Mouse (Mus musculus): ENCODE measurements around the gene Farp1. TPM values are rescaled to one million over a fixed set of nuclear protein-coding genes. Genes with fewer than 3 reads are reported as not detected.

Gene Farp1
- polyA plus RNA-seq, 1 experiment from 2014 or later = 33.8 TPM

DNA sequence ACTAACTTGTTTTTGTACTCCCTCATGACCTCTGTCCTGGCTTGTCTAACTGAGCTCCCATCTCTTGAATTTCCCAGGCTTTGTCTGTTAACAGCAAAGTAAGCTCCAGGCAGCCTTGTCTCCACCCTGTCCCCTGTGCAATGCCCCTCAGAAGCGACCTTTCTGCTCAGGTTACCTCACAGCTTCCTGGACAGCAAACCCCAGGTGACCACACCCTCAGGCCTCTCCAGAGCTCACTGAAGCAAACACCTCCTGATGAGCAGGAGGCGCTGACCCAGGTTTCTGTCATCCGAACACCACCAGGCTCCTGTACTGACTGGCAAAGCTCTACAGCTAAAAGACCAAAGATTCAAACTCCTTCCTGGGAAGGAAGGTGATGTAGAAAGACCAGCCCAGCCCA, 274.9 kb downstream of the Farp1 start:
- Histone ChIP-seq H3K4me3 (ENCODE audit: low read depth, low read length) (no peak overlapping the region), H3K9ac (ENCODE audit: low read length) (no peak overlapping the region), H3K27me3 (ENCODE audit: control insufficient read depth, insufficient read depth, low read length) (no peaks in the 10 kb centered on the region), H3K27ac (ENCODE audit: low read depth, low read length) (no peak overlapping the region), H3K4me2 (ENCODE audit: low read depth, low read length, severe bottlenecking) (no peak overlapping the region), H3K4me1 (replicated peaks; ENCODE audit: control insufficient read depth, insufficient read depth, low read length) (no peaks in the 10 kb centered on the region; the same call in 1 of the 2 replicates), H3K9me3 (ENCODE audit: control insufficient read depth, low read length) (no peaks in the 10 kb centered on the region), H3K36me3 (ENCODE audit: control insufficient read depth, insufficient read depth, low read length) (no peaks in the 10 kb centered on the region)
- DNase-seq (ENCODE audit: low spot score) (no peak), ATAC-seq (replicated peaks; ENCODE audit: low FRiP score) (no peak)
- WGBS = 77% methylated on average over 3 of the region's 3 CpGs

GRCm38 (mm10) chr14:121310325-121311080, 275.5 kb downstream of the Farp1 start:
- Histone ChIP-seq H3K9ac (ENCODE audit: low read length) (no peak overlapping the region), H3K27ac (ENCODE audit: low read depth, low read length) (no peak overlapping the region), H3K4me3 (ENCODE audit: low read depth, low read length) (no peak overlapping the region), H3K4me2 (ENCODE audit: low read depth, low read length, severe bottlenecking) (no peak overlapping the region), H3K4me1 (replicated peaks; ENCODE audit: control insufficient read depth, insufficient read depth, low read length) (no peaks in the 10 kb centered on the region; the same call in 1 of the 2 replicates), H3K9me3 (ENCODE audit: control insufficient read depth, low read length) (no peaks in the 10 kb centered on the region), H3K27me3 (ENCODE audit: control insufficient read depth, insufficient read depth, low read length) (no peaks in the 10 kb centered on the region), H3K36me3 (ENCODE audit: control insufficient read depth, insufficient read depth, low read length) (no peaks in the 10 kb centered on the region)
- WGBS = 82% methylated on average over 6 of the region's 6 CpGs
- ATAC-seq (replicated peaks; ENCODE audit: low FRiP score) (no peak), DNase-seq (ENCODE audit: low spot score) (no peak)

DNA sequence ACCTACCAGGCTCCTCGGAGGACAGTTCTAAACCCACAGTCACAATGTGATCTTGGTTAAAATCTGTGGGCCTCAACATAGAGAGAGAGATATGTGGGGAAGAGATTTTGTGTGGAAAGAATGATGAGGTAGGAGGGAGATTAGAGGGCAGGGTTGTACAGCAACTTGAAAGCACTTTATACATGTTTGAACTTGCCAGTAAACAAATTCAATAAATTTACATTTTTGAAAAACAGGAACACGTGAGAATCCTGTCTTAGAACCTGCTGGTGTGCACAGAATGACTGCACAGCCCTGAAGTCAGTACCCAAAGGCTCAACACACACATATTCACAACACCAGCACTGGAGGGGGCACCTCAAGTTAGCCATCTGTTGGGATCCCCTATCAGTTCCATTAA, 276.1 kb downstream of the Farp1 start:
- Histone ChIP-seq H3K27ac (ENCODE audit: low read depth, low read length) (no peak overlapping the region), H3K4me3 (ENCODE audit: low read depth, low read length) (no peak overlapping the region), H3K4me1 (replicated peaks; ENCODE audit: control insufficient read depth, insufficient read depth, low read length) (no peaks in the 10 kb centered on the region; the same call in 1 of the 2 replicates), H3K27me3 (ENCODE audit: control insufficient read depth, insufficient read depth, low read length) (no peaks in the 10 kb centered on the region), H3K36me3 (ENCODE audit: control insufficient read depth, insufficient read depth, low read length) (no peaks in the 10 kb centered on the region), H3K9me3 (ENCODE audit: control insufficient read depth, low read length) (no peaks in the 10 kb centered on the region), H3K9ac (ENCODE audit: low read length) (no peak overlapping the region), H3K4me2 (ENCODE audit: low read depth, low read length, severe bottlenecking) (no peak overlapping the region)
- ATAC-seq (replicated peaks; ENCODE audit: low FRiP score) (no peak), DNase-seq (ENCODE audit: low spot score) (no peak)
- 91% methylated on average over 2 of the region's 2 CpGs for WGBS

DNA sequence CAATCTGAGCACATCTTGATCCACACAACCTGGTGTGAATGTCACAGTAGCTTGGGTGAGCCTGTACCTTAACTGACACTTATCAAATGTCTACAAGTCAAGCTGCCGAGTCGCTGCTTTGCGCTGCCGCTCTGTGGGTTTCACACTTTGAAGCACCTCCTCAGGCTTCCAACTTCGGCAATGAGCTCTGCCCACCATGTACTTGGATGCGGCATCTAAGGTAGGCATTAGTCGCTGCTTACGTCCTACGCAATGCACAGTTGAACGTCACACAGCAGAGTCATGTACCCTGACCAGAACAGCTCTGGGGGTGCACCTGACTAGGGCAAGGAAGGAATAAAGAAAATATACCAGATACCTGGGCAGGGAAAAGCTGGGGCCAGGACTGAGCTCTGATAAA, 278.3 kb downstream of the Farp1 start:
- H3K36me3 ChIP-seq (ENCODE audit: control insufficient read depth, insufficient read depth, low read length) = no peaks in the 10 kb centered on the region
- H3K9me3 ChIP-seq (ENCODE audit: control insufficient read depth, low read length) = no peaks in the 10 kb centered on the region
- H3K4me1 ChIP-seq (replicated peaks; ENCODE audit: control insufficient read depth, insufficient read depth, low read length) = peaks cover 3% of the 10 kb centered on the region; the same call in 1 of the 2 replicates
- ATAC-seq (replicated peaks; ENCODE audit: low FRiP score) (no peak), DNase-seq (ENCODE audit: low spot score) (no peak)
- 97% methylated on average over 10 of the region's 10 CpGs for WGBS
- no peaks in the 10 kb centered on the region for H3K27me3 ChIP-seq (ENCODE audit: control insufficient read depth, insufficient read depth, low read length)
- no peak overlapping the region for H3K9ac ChIP-seq (ENCODE audit: low read length)
- H3K4me3 ChIP-seq (ENCODE audit: low read depth, low read length) = no peak overlapping the region
- H3K27ac ChIP-seq (ENCODE audit: low read depth, low read length) = no peak overlapping the region
- no peak overlapping the region for H3K4me2 ChIP-seq (ENCODE audit: low read depth, low read length, severe bottlenecking)

GRCm38 (mm10) chr14:121314934-121315333, 279.9 kb downstream of the Farp1 start:
- no peak overlapping the region for H3K27ac ChIP-seq (ENCODE audit: low read depth, low read length)
- no peak overlapping the region for H3K9ac ChIP-seq (ENCODE audit: low read length)
- no peaks in the 10 kb centered on the region for H3K36me3 ChIP-seq (ENCODE audit: control insufficient read depth, insufficient read depth, low read length)
- H3K27me3 ChIP-seq (ENCODE audit: control insufficient read depth, insufficient read depth, low read length) = no peaks in the 10 kb centered on the region
- H3K4me3 ChIP-seq (ENCODE audit: low read depth, low read length) = no peak overlapping the region
- WGBS = 88% methylated on average over 3 of the region's 3 CpGs
- no peak for DNase-seq (ENCODE audit: low spot score)
- no peaks in the 10 kb centered on the region for H3K9me3 ChIP-seq (ENCODE audit: control insufficient read depth, low read length)
- H3K4me1 ChIP-seq (replicated peaks; ENCODE audit: control insufficient read depth, insufficient read depth, low read length) = peaks cover 3% of the 10 kb centered on the region; the same call in 1 of the 2 replicates
- ATAC-seq (replicated peaks; ENCODE audit: low FRiP score) = no peak
- no peak overlapping the region for H3K4me2 ChIP-seq (ENCODE audit: low read depth, low read length, severe bottlenecking)

- Histone ChIP-seq H3K27ac (ENCODE audit: low read depth, low read length) (no peak overlapping the region), H3K36me3 (ENCODE audit: control insufficient read depth, insufficient read depth, low read length) (no peaks in the 10 kb centered on the region), H3K4me2 (ENCODE audit: low read depth, low read length, severe bottlenecking) (no peak overlapping the region), H3K4me1 (replicated peaks; ENCODE audit: control insufficient read depth, insufficient read depth, low read length) (peaks cover 3% of the 10 kb centered on the region; the same call in 1 of the 2 replicates), H3K4me3 (ENCODE audit: low read depth, low read length) (no peak overlapping the region), H3K9ac (ENCODE audit: low read length) (no peak overlapping the region), H3K9me3 (ENCODE audit: control insufficient read depth, low read length) (no peaks in the 10 kb centered on the region), H3K27me3 (ENCODE audit: control insufficient read depth, insufficient read depth, low read length) (no peaks in the 10 kb centered on the region)
- ATAC-seq (replicated peaks; ENCODE audit: low FRiP score) = peak; percentile 15; the same call in 1 of the 2 replicates
- no peak for DNase-seq (ENCODE audit: low spot score)
- 66% methylated on average over 5 of the region's 5 CpGs for WGBS
Measured at GRCm38 (mm10) chr14:121316136-121316535, 281.1 kb downstream of the Farp1 start.

GRCm38 (mm10) chr14:121316631-121317311, 281.8 kb downstream of the Farp1 start:
- no peak overlapping the region for H3K4me3 ChIP-seq (ENCODE audit: low read depth, low read length)

DNA sequence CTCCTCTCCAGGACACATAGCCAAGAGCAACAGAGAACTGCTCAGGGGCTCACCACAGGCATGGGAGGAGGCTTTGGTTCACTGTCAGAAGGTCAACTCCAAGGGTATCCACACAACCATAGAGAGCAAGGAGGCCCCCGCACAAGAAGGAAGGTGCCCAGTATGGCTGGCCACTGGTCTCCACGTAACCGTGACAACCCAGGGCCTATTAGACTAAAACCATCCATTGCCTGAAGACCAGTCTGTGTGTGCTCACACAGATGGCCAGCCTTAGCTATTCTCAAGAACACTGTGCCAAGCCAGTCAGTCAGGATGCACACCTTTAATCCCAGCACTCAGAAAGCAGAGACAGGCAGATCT, 282.3 kb downstream of the Farp1 start:
- no peaks in the 10 kb centered on the region for H3K27me3 ChIP-seq (ENCODE audit: control insufficient read depth, insufficient read depth, low read length)
- H3K27ac ChIP-seq (ENCODE audit: low read depth, low read length) = no peak overlapping the region
- H3K4me1 ChIP-seq (replicated peaks; ENCODE audit: control insufficient read depth, insufficient read depth, low read length) = peaks cover 3% of the 10 kb centered on the region; the same call in 1 of the 2 replicates
- no peaks in the 10 kb centered on the region for H3K9me3 ChIP-seq (ENCODE audit: control insufficient read depth, low read length)
- no peak for DNase-seq (ENCODE audit: low spot score)
- H3K9ac ChIP-seq (ENCODE audit: low read length) = no peak overlapping the region
- 81% methylated on average over 3 of the region's 3 CpGs for whole genome bisulfite sequencing
- no peak overlapping the region for H3K4me3 ChIP-seq (ENCODE audit: low read depth, low read length)
- H3K36me3 ChIP-seq (ENCODE audit: control insufficient read depth, insufficient read depth, low read length) = no peaks in the 10 kb centered on the region
- ATAC-seq (replicated peaks; ENCODE audit: low FRiP score) = peak; percentile 52; the same call in 1 of the 2 replicates
- H3K4me2 ChIP-seq (ENCODE audit: low read depth, low read length, severe bottlenecking) = no peak overlapping the region

More at GRCm38 (mm10) chr14:121316631-121317311, 281.8 kb downstream of the Farp1 start:
- DNase-seq (ENCODE audit: low spot score) (no peak), ATAC-seq (replicated peaks; ENCODE audit: low FRiP score) (no peak)
- Histone ChIP-seq H3K4me2 (ENCODE audit: low read depth, low read length, severe bottlenecking) (no peak overlapping the region), H3K27me3 (ENCODE audit: control insufficient read depth, insufficient read depth, low read length) (no peaks in the 10 kb centered on the region), H3K4me1 (replicated peaks; ENCODE audit: control insufficient read depth, insufficient read depth, low read length) (peaks cover 3% of the 10 kb centered on the region; the same call in 1 of the 2 replicates), H3K27ac (ENCODE audit: low read depth, low read length) (no peak overlapping the region), H3K9me3 (ENCODE audit: control insufficient read depth, low read length) (no peaks in the 10 kb centered on the region), H3K9ac (ENCODE audit: low read length) (no peak overlapping the region), H3K36me3 (ENCODE audit: control insufficient read depth, insufficient read depth, low read length) (no peaks in the 10 kb centered on the region)
- WGBS = 82% methylated on average over 13 of the region's 13 CpGs

All from forebrain, embryonic 11.5 days (tissue).